Mouse (Mus musculus): ENCODE measurements around the gene Aatk.

Gene Aatk

DNA sequence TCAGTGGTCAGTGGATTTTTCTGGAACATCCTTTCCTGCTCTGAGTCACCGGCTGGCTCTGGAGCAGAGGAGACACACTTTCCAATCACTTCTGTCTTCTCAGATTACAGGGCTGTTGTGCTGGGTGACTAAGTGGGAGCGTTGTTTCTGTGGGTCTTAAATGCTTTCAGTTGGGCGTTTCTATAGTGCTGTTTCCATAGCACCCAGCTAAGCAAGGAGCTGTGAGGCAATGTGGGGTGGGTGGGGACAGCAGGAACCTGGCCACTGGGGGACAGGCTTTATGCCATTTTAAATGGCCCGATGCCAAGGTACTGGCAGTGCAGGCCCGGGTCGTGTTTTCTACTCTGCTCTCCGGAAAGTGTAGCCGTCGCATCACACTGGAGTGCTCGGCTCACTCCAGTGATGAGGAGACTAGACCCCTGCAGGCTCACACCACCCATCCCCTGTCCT lies 57.8 kb downstream of the Aatk start:
- peak; percentile 61 to 74 for DNase-seq (ENCODE audit: low spot score in 2 of 2)

DNA sequence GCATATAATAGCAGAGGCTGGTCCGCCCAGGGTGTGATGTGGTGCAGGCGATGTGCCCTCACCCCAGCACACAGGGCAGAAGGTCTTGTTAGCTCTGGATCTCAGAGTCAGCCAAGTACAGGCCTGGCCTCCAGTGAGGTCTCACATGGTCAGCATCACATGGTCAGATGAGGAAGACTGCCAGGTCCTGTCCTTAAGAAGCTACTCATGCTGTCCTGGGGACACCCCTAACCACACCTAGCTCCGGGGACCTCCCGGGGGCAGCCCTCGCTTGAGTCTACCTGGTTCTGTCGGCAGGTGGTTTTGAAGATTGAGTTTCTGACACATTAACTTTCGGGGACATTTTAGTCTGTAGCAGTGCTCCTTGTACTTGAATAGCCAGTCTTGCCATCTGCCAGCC lies 58.6 kb downstream of the Aatk start:
- DNase-seq (ENCODE audit: low spot score in 2 of 2), result no peak

DNA sequence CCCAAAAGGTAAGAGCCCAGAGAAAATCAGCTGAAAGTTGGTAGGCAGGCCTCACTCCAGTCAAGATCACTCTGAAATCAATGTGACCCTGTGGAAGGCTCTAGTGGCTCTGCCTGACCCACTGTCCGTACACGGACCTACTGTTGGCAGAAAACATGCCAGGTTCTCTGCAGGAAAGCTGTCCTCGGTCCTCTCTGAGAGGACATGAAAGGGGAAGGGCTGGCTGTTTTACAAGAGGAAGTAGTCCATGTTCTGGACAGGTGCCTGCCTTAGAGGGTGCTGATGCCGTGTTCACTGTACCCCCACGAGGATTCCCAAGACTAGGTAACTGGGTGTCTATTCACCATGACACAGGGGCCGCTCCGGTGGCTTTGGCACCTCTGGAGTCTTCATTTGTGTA lies 59.1 kb downstream of the Aatk start:
- no peak for DNase-seq (ENCODE audit: low spot score in 2 of 2)

DNA sequence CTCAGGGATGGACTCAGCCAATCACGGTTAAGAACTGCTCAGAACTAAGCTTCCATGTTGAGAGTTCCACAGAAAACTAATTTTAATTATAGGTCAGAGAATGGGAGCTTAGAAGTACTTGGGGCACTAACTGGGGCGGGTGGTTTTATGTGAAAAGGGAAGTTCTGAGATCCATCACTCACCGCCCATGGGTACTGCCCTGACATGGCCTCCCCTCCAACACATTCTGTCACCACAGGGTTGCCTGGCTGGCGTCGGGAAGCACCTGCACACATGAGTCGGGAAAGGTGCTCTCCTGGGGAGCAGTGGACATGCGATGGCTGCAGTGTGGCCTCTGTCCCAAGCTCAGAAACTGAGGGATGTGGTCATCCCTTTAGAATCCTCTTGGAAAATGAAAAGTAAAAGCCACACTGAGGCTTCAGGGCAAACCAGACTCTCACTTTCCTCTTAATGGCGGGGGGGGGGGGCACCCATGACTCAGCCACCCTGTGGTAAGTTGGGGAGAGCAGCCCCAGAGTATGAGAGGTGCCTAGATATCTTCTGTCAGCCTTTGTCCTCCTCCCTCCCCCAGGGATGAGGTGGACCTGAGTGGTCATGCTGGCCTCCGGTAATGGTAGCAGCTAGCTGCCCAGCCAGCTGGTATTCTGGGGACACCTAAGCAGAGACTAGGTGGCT lies 60.1 kb downstream of the Aatk start:
- DNase-seq (ENCODE audit: low spot score in 2 of 2), result no peak

DNA sequence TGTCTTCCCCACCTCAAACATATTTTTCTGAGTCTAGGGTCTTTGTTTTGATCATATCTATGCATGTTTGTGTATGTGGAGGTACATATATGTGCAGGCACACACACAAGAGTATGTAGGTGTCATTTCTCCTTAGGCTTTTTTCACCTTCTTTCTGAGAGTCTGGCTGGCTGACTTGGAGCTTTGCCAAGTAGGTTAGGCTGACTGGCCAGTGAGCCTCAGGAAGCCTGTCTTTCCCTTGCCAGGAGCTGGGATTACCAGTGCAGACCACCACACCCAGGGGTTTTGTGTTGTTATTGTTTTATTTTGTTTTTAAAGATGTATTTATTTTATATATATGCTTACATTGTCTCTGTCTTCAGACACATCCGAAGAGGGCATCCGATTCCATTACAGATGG lies 63.8 kb downstream of the Aatk start:
- no peak for DNase-seq (ENCODE audit: low spot score in 2 of 2)

DNA sequence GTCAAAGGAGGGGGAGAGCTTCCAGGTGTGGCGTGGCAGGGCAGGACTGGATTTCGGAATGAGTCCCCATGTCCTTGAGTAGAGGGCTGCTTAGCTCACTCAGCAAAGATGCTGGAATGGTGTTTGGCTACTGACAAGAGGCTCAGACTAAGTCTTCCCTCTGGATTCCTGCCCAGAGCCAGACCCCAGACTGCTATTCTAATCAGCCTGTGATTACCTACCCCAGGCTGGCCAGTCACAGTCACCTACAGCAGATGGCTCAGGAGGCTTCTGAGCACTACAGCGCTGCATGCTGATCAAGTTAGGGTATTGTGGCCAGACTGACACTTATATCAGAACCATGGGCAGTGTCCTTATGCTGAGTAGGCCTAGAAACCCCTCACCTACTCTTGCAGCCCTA lies 64.7 kb downstream of the Aatk start:
- no peak for DNase-seq (ENCODE audit: low spot score in 2 of 2)

DNA sequence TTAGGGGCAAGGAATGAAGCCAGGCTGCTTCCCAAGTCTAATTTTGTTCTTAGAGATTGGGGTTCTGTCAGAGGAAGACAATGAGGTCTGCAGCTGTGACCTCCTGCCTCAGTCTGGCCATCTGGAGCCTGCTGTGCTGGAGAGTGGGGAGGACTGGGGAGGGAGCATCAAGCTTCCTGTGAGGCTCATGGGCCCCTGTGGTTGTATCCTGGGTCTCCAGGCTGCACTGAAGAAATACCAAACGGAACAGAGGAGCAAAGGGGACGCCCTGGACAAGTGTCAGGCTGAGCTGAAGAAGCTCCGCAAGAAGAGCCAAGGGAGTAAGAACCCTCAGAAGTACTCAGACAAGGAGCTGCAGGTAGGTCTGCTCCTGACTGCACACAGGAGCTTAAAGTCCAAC lies 65.2 kb downstream of the Aatk start:
- DNase-seq (ENCODE audit: low spot score in 2 of 2), result no peak

DNA sequence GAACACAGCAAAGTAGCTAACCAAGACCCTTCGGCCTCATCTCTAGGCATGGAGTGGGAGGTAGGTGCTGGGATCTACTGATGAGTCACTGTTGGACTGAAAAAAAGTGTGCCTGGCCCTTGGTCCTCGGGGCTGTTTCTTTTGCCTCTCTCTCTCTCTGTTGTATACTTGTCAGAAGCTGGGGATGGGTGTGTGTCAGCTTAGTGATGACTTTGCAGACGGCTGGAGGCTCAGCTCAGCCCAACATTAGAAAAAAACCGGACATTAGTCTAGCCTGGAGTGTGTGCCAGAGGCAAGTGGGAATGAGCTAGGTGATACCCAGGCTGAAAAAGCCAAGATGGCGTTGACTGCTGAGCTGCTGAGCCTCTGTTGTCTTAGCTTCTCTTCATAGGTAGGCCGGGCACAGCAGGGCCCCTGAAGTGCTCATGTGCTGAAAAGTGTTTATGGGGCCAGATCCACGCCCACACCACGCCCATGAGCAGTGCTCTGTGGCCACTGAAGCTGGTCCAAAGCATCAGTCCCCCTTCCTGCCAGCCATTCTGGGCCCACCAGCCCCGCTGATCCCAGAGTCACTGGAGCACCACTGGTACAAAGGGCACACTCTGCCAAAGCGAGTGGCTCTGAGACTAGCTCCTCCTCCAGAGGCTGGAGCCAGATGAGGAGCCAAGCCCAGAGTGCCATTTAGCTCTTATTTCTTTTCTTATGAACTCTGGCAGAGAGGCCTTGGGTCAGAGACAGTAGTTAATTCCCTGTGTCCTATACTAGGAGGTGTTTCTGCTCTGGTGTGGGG lies 67.2 kb downstream of the Aatk start:
- no peak for DNase-seq (ENCODE audit: low spot score in 2 of 2)

DNA sequence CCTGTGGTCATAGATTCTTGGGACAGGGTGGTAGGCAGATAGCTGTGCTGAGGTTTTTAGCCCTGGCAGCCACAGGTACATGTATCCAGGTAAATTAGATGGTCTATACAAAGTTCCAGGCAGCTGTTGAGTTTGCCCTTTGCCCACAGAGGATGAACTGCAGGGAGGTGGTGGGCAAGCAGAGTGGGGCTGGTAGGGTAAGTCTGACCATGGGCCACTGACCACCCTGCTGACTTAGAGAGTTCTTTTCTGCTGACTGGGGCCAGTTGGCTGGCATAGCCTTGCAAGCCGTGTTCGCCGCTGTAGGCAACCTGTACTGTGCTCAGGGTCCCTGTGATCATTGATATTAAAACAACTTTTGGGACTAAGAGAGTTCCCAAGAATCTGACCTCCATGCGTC lies 68.3 kb downstream of the Aatk start:
- DNase-seq (ENCODE audit: low spot score in 2 of 2), result no peak

DNA sequence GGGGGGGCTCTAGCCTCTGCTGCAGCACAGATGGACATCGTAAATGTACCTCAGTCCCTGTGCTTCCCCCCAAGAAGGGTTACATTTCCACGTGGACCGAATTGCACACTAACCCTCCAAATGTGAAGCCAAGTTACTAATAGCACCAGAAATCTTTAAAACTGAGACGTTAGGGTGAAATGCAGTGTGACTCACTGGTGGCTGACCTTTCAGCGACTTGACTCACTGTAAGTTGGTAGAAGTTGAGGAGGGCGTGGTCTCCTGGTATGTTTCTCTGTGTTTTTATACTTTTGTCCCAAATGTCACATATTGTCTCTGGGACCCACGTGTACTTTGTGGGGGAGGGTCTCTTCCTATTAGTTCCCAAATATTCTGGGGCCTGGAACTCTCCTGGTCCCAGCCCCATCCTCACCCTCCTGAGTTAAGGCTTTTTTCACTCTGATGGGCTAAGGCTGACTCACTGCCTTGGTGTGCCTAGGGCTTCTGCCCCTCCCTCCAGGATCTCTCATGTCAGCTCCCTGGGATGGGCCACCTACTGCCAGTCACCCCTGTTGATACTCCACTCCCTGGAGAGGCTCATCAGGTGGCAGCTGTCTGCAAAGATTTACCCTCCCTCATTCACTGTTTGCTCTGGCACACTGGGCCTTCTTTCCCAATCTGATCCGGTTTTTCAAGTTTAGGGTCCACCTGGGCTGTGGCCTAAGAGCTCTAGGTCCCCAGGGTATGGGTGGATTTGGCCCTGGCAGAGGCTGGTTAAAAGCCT lies 71.0 kb downstream of the Aatk start:
- no peak for DNase-seq (ENCODE audit: low spot score in 2 of 2)

DNA sequence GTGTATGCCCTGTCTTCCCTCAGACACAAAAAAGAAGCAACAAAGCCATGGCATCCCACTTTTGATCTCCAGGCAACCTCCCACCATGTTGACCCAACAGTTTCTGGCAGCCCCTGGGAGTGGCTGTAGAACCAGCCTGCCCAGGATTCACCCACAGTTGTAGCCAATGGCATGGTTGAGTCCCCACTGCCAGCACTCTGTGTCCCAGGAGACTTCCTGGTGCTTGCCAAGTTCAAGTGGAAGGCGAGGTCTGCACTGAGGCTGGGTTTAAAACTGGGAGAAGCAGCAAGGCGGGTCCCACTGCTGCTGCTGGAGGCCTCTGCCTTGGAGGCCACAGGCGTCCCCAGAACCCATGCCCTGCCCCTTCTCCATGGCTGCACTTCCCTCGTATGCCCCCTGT lies 73.2 kb downstream of the Aatk start:
- DNase-seq (ENCODE audit: low spot score in 2 of 2), result no peak

DNA sequence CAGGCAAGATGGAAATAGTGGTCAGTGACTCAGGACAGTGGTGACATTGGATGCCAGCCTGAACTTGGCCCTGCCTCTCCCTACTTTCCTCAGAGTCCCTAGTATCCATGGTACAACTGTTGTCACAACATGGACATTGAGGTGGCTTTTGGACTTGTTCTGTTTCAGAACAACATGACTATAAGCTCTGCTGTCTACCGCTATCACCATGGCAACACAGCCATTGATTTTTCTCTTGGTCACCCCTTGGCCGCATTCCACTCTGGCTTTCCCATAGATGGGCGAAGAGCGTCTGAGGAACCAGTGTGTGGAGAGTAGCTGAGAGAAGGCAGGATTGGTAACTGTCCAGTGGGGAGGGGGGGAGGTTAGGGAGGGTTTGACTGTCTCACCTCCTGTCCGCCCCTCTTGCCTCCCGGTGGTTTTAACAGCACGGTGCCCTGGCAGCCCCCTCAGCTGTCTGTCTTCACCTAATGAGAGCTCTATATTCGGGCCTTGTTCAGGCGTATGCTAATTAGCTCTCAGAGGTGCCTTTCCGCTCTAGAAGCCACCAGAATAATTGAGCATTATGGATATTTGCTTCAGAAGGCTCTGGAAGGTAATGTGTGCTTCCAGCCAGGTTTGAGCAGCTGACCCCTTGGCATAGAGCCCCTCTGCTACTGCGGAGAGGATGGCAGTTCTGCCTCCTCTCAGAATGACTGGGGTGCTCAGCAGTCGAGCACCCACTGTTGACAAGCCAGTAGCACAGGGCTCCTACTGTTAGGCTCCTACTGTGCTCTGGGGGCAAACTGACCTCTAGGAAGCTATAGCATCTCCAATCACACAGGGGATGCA lies 76.7 kb downstream of the Aatk start:
- DNase-seq (ENCODE audit: low spot score in 2 of 2), result no peak

DNA sequence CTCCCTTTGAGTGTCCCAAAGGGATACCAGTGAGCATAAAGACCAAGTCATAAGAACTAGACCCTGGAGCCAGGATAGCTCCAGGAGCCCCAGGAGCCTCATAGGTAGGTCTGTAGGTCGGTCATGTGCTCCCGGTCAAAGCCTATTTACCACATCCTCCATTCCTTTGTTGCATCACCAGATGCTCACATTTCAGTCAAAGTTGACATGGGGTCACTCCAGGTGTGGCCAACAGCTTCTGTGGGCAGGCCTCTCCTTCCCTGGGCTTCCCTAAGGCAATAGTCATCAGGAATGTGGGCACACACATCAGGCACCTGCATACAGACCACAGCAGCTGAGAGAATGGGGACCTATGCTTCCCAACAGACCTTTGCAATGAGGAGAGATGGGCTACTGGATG lies 79.1 kb downstream of the Aatk start:
- no peak for DNase-seq (ENCODE audit: low spot score in 2 of 2)

DNA sequence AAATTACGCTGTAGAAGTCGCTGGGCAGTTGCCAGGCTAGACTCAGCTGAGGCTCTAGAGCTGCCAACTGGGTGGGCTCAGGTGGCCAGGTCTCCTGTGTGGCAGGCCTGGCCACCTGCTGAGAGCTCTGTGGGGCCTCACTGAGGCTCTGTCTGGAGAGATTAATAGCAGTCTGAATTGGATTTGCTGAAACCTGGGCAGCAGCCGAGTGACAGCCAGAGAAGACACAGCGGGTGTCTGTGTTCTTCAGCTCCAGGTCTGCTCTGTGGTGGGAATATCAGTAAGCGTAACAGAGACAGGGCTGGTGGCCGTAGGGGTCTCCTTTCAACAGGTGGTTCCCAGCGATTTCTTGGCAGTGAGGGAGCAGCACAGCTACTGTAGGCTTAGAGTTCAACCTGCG lies 79.6 kb downstream of the Aatk start:
- DNase-seq (ENCODE audit: low spot score in 2 of 2), result no peak

DNA sequence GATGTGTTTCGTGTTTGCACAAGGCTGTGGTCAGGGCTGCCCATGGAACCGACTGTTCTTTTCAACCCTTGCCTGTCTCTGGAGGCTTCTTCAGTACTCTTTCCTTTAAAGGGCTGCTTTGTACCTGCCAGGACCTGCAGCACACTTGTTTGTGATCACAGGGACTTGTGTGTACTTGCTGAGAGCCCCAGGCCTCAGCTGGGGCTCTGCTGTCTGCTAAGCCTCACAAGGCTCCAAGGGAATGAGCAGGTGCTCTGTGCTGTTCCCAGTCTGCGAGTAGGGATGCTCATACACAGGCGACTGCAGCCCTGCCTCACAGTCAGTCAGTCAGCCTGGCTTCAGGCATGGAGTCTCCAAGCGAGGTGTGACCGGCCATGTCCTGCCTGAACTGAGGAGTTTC lies 80.7 kb downstream of the Aatk start:
- DNase-seq (ENCODE audit: low spot score in 2 of 2), result no peak

DNA sequence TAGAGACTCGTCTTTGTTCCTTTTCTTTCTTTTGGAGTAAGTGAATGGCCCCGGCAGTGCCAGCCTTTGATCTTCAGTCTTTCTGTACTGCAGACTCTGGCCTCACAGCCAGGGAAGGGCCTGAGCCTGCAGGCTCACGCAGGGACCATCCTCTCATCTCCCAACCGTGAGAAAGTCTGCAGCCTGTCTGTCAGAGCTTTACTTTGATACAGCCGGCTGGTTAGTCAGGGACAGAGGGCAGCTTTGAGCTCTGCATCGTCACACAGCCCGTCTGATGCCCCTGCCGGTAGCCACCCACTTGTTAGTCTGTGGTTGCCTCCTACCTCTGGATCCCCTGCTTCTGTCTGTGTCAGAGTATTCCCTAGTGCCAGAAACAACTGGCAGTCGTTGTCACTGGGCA lies 81.9 kb downstream of the Aatk start:
- no peak for DNase-seq (ENCODE audit: low spot score in 2 of 2)

DNA sequence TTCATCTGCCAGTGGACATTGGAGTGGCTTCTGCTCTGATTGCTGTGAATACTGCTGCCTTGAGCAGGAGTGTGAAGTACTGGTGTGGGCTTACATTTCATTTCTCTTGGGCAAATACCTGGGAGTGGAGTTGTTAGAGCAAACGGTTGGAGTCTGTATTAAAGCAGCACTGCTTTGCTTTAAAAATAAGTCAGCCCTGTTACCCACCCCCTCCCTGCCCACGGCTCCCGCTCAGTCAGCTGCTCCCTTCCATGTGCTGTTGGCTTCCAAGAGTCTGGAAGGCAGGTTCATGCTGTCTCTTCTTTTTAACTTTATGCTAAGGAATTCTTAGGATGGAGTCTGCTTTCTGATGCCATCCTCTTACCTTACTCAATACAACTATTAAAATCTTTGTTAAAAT lies 85.5 kb downstream of the Aatk start:
- DNase-seq (ENCODE audit: low spot score in 2 of 2), result no peak

DNA sequence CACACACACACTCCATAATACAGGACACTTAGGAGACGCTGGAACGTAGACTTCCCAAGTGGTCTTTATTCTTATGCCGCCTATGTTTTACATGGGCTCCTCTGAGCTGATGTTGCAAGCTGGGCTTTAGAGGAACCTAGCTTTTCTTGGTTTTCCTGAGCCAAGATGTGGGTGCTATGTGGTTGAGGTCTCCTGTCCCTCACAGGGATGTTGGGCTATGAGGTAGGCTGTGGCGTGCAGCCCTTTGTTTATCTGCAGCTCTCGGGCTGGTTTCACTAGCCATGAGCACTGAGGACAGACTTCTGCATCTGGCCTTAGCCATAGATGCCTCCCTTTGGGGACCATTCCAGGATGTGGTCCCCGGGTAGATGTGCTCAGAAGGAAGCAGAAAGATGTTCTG lies 86.3 kb downstream of the Aatk start:
- no peak for DNase-seq (ENCODE audit: low spot score in 2 of 2)

DNA sequence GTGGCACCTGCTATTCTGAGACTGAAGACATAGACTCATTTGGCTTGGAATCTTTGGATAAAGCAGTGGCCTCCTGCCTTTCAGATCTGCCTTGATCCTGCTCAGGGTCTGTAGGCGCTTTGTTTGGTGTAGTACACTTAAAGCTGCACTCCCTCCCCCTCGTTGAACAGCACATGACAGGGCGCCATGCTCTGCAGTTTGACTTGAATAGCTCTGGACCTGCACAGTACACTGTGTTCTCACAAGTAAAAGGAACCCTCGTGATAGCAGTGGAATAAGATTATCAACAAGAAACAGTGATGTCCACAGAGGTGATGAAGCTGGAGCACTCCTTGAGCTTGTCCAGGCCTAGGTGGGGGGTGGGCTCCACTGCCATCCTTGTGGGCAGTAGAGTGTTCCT lies 87.3 kb downstream of the Aatk start:
- no peak for DNase-seq (ENCODE audit: low spot score in 2 of 2)

DNA sequence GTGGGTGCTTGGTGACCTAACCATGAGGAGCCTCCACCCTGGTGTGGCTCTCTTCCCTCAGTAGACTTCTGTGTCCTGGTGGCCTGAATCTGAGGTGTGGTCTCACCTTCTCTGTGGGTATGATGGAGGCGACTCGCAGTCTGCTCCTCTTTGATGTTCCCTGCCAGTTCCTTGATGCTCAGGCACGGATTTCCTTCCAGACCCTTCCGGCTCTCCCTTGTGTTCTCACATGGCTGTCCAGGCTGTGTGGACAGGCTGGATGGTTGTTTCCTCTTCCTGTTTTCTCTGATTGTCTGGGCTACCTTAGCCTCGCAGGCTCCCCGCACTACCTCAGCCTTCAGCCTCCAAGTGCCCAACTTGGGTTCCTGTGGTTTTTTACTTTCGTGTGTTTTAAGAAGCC lies 88.1 kb downstream of the Aatk start:
- no peak for DNase-seq (ENCODE audit: low spot score in 2 of 2)
